Mouse (Mus musculus): ENCODE measurements around the gene Rnf214.

- peak; percentile 63 for TF ChIP-seq CTCF (IDR thresholded peaks at IDR 0.05; ENCODE audit: low read depth)
- 0 out of 2 replicates have a peak, but pooled peaks have one; percentile 41 for TF ChIP-seq EP300 (IDR thresholded peaks at IDR 0.05; ENCODE audit: low read depth)
Observed at GRCm38 (mm10) chr9:45906355-45907077, at the start of gene Rnf214, which contains the start of gene Pcsk7.

Measured in heart, postnatal 0 days (tissue).